Mouse (Mus musculus) CH12.LX (cell line): ENCODE measurements around the gene Exd1. TPM values are rescaled to one million over a fixed set of nuclear protein-coding genes. Genes with fewer than 3 reads are reported as not detected.

ENCODE experiments used
- DNase-seq: peaks from one replicate; pipeline ENCODE4 v3.0.0-alpha.2; 2013; ENCODE audit errors: extremely low read depth
- H3K27ac ChIP-seq: 2 replicates; pipeline ENCODE4 v1.5.1; 2012; ENCODE audit warnings: low read depth, mild to moderate bottlenecking, control low read depth, moderate library complexity; ENCODE audit not compliant: insufficient read depth
- H3K27me3 ChIP-seq: replicated peaks from 2 replicates; pipeline ENCODE3; 2012; ENCODE audit warnings: inconsistent platforms
- H3K36me3 ChIP-seq, 2 experiments: replicated peaks in 1 of 2; 2 replicates each; pipeline versions ENCODE3 to v1.6.1; 2012; ENCODE audit warnings: inconsistent platforms in 1 of 2, low read length in 1 of 2, mild to moderate bottlenecking in 1 of 2, mixed read lengths in 1 of 2, moderate library complexity in 1 of 2; ENCODE audit not compliant: control insufficient read depth in 1 of 2, insufficient read depth in 1 of 2
- H3K4me1 ChIP-seq, 2 experiments: 2 replicates each; pipeline ENCODE4 v1.6.1; 2012; ENCODE audit warnings: inconsistent platforms in 1 of 2, moderate library complexity in 1 of 2; ENCODE audit not compliant: insufficient read depth in 2 of 2, control insufficient read depth in 1 of 2
- H3K4me2 ChIP-seq: 2 replicates; pipeline ENCODE4 v1.6.1; 2012; ENCODE audit warnings: low read depth, mild to moderate bottlenecking, control low read depth; ENCODE audit not compliant: poor library complexity, insufficient read depth, severe bottlenecking
- H3K4me3 ChIP-seq, 3 experiments: fragments of 150-350 bp in 1 of 3; sonication (generic) in 1 of 3; replicated peaks in 1 of 3; 2 replicates each; pipeline versions ENCODE3 to v1.5.1; 2011 to 2012; ENCODE audit warnings: low read depth in 2 of 3, low read length in 2 of 3, mild to moderate bottlenecking in 2 of 3, moderate library complexity in 2 of 3, control low read depth in 1 of 3, improper control_type of control experiment in 1 of 3, inconsistent platforms in 1 of 3, mixed read lengths in 1 of 3; ENCODE audit not compliant: poor library complexity in 1 of 3
- H3K79me2 ChIP-seq: replicated peaks from 2 replicates; pipeline ENCODE4 v1.6.1; 2012; ENCODE audit warnings: mild to moderate bottlenecking, moderate library complexity; ENCODE audit not compliant: control insufficient read depth, poor library complexity, insufficient read depth, severe bottlenecking; ENCODE audit errors: extremely low read depth
- H3K9ac ChIP-seq: 2 replicates; pipeline ENCODE4 v1.6.1; 2012; ENCODE audit warnings: low read depth, mild to moderate bottlenecking, control low read depth, moderate library complexity; ENCODE audit not compliant: insufficient read depth
- H3K9me3 ChIP-seq: replicated peaks from 2 replicates; pipeline ENCODE3; 2012; ENCODE audit warnings: low read length, inconsistent platforms, mixed read lengths
- BHLHE40 ChIP-seq: IDR thresholded peaks from 2 replicates; pipeline ENCODE4 v1.6.1; 2011; ENCODE audit warnings: mild to moderate bottlenecking, low read depth, low read length, improper control_type of control experiment
- CHD1 ChIP-seq: IDR thresholded peaks from 2 replicates; pipeline ENCODE4 v1.6.1; 2012; ENCODE audit warnings: low read depth, low read length, improper control_type of control experiment, inconsistent platforms
- CHD2 ChIP-seq: IDR thresholded peaks from 2 replicates; pipeline ENCODE4 v1.6.1; 2011; ENCODE audit warnings: low read length, improper control_type of control experiment
- CTCF ChIP-seq, 2 experiments: IDR thresholded peaks in 1 of 2; conservative IDR thresholded peaks in 1 of 2; 2 replicates each; pipeline ENCODE4 v1.5.1; 2011 to 2012; ENCODE audit warnings: low read depth in 2 of 2, low read length in 2 of 2, improper control_type of control experiment in 1 of 2, inconsistent platforms in 1 of 2, mild to moderate bottlenecking in 1 of 2, moderate library complexity in 1 of 2
- E2F4 ChIP-seq: IDR thresholded peaks from 2 replicates; pipeline ENCODE4 v1.6.1; 2011; ENCODE audit warnings: low read depth, low read length, improper control_type of control experiment; ENCODE audit not compliant: insufficient replicate concordance
- ETS1 ChIP-seq: conservative IDR thresholded peaks from 2 replicates; pipeline ENCODE4 v1.6.1; 2012; ENCODE audit warnings: low read depth, mild to moderate bottlenecking, inconsistent platforms, low read length, improper control_type of control experiment, moderate library complexity
- IRF4 ChIP-seq: IDR thresholded peaks from 2 replicates; pipeline ENCODE4 v1.6.1; 2014; ENCODE audit warnings: low read depth, mild to moderate bottlenecking, inconsistent platforms, low read length, improper control_type of control experiment
- JUND ChIP-seq: conservative IDR thresholded peaks from 2 replicates; pipeline ENCODE4 v1.6.1; 2011; ENCODE audit warnings: low read depth, low read length, improper control_type of control experiment
- KAT2A ChIP-seq: IDR thresholded peaks from 2 replicates; pipeline ENCODE4 v1.6.1; 2012; ENCODE audit warnings: low read length, improper control_type of control experiment, inconsistent platforms; ENCODE audit not compliant: insufficient replicate concordance
- MEF2A ChIP-seq: IDR thresholded peaks from 2 replicates; pipeline ENCODE4 v1.6.1; 2014; ENCODE audit warnings: low read depth, mild to moderate bottlenecking, inconsistent platforms, low read length, improper control_type of control experiment, borderline replicate concordance
- NELFE ChIP-seq: IDR thresholded peaks from 2 replicates; pipeline ENCODE4 v1.6.1; 2011; ENCODE audit warnings: low read depth, low read length, improper control_type of control experiment
- SIN3A ChIP-seq: IDR thresholded peaks from 2 replicates; pipeline ENCODE4 v1.6.1; 2012; ENCODE audit warnings: low read length, improper control_type of control experiment, inconsistent platforms
- TBP ChIP-seq: conservative IDR thresholded peaks from 2 replicates; pipeline ENCODE4 v1.6.1; 2011; ENCODE audit warnings: low read depth, low read length, improper control_type of control experiment
- TCF12 ChIP-seq: IDR thresholded peaks from 2 replicates; pipeline ENCODE4 v1.6.1; 2014; ENCODE audit warnings: low read depth, mild to moderate bottlenecking, inconsistent platforms, low read length, improper control_type of control experiment
- UBTF ChIP-seq: IDR thresholded peaks from 2 replicates; pipeline ENCODE4 v1.6.1; 2012; ENCODE audit warnings: low read depth, mild to moderate bottlenecking, inconsistent platforms, low read length, improper control_type of control experiment, moderate library complexity
- USF1 ChIP-seq: IDR thresholded peaks from 2 replicates; pipeline ENCODE4 v1.6.1; 2014; ENCODE audit warnings: low read depth, mild to moderate bottlenecking, inconsistent platforms, low read length, improper control_type of control experiment
- ZMIZ1 ChIP-seq: IDR thresholded peaks from 2 replicates; pipeline ENCODE4 v1.6.1; 2012; ENCODE audit warnings: low read depth, mild to moderate bottlenecking, inconsistent platforms, low read length, improper control_type of control experiment
- ZNF384 ChIP-seq: IDR thresholded peaks from 2 replicates; pipeline ENCODE4 v1.6.1; 2012; ENCODE audit warnings: low read depth, low read length, improper control_type of control experiment, inconsistent platforms
- dilution Hi-C: fragments of 300-500 bp; cut with MboI; formaldehyde crosslinking; loops from 2 replicates; pipeline ENCODE4 v1.14.3; 2020; ENCODE audit warnings: low sequenced_read_pairs; ENCODE audit not compliant: extremely low pct_unique_long_range_greater_than_20kb, extremely low pct_ligation_motif_present
- in situ Hi-C: fragments of 300-500 bp; cut with MboI; formaldehyde crosslinking; loops from 3 replicates; pipeline ENCODE4 v1.14.3; 2019; ENCODE audit warnings: low sequenced_read_pairs, low pct_ligation_motif_present, low pct_unique_long_range_greater_than_20kb, mixed read lengths
- polyA plus RNA-seq: library from polyadenylated mRNA; unstranded; fragments of >175 nt; gene quantifications from 2 replicates; pipeline ENCODE4 v1.2.1, GENCODE M21; 2012; ENCODE audit warnings: low read depth; ENCODE audit not compliant: insufficient read length
- total RNA-seq, 2 experiments: library from RNA; depleted of rRNA; stranded (reverse); fragments of 300-350 nt in 1 of 2; fragments of >200 nt in 1 of 2; gene quantifications; 2 replicates each; pipeline ENCODE4 v1.2.3; 2012 to 2014

Gene Exd1
- total and polyA plus RNA-seq, 3 experiments: 0.17 to 0.39 (median 0.25) TPM

DNA sequence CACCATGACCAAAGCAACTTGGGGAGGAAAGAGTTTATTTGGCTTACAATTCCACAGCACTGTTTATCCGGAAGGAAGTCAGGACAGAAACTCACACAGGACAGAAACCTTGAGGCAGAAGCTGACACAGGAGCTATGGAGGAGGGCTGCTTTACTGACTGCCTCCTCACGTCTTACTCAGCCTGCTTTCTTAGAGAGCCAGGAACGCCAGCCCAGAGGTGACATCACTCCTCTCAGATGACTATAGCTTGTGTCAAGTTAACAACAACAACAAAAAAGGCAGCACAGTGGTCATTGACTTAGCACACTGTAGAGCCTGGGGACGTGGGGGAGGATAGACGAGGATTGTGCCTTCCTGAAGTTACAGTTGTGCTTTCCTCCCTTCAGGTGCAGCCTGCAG, 55.5 kb downstream of the Exd1 start:
- Histone ChIP-seq H3K4me1 (no peaks in the 10 kb centered on the region), H3K9ac (no peak overlapping the region), H3K79me2 (no peaks in the 10 kb centered on the region), H3K36me3 (no peaks in the 10 kb centered on the region), H3K27me3 (no peaks in the 10 kb centered on the region), H3K9me3 (no peaks in the 10 kb centered on the region), H3K27ac (no peak overlapping the region), H3K4me3 (no peak overlapping the region), H3K4me2 (no peak overlapping the region)
- no peak for TF ChIP-seq CHD2
- TF ChIP-seq NELFE: no peak
- no peak for TF ChIP-seq TBP
- no peak for TF ChIP-seq E2F4
- TF ChIP-seq IRF4: no peak
- TF ChIP-seq SIN3A: no peak
- no peak for TF ChIP-seq KAT2A
- TF ChIP-seq MEF2A: no peak
- no peak for TF ChIP-seq JUND
- no peak for TF ChIP-seq TCF12
- no peak for TF ChIP-seq ETS1
- no peak for TF ChIP-seq CTCF (conservative IDR thresholded peaks at IDR 0.05 in 1 of 2, IDR thresholded peaks at IDR 0.05 in 1 of 2; ENCODE audit: low read depth in 2 of 2, low read length in 2 of 2)
- TF ChIP-seq CHD1: no peak
- no peak for TF ChIP-seq UBTF
- TF ChIP-seq USF1: no peak
- TF ChIP-seq ZMIZ1: no peak
- DNase-seq: no peak
- in situ Hi-C loops (no loop called here), dilution Hi-C loops (no loop called here)

DNA sequence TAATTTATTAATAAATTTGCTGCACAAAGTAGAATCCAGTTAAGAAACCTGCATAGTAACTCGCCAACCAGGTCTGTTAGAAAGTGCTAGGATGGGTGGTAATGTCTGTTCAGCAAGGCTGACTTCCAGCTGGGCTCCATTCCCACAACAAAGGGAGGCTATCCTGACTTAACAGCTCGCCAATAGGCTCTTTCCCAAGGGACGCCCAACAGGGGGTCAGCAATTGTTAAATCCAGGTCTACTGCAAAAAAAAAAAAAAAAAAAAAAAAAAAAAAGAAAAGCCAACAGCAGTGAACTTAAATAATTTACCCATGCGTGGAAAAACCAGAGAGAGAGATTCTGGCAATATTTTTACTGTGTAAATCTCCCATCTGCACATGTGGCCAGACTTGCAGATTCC, 60.9 kb downstream of the Exd1 start:
- TF ChIP-seq ZNF384: 0 out of 2 replicates have a peak, but pooled peaks have one; percentile 10
- no peak for TF ChIP-seq BHLHE40
- Histone ChIP-seq H3K79me2 (no peaks in the 10 kb centered on the region), H3K4me3 (no peak overlapping the region), H3K36me3 (no peaks in the 10 kb centered on the region), H3K9me3 (no peaks in the 10 kb centered on the region), H3K27me3 (no peaks in the 10 kb centered on the region), H3K4me1 (no peaks in the 10 kb centered on the region), H3K4me2 (no peak overlapping the region), H3K27ac (no peak overlapping the region), H3K9ac (no peak overlapping the region)
- DNase-seq: no peak
- in situ Hi-C loops: no loop called here
- dilution Hi-C loops: no loop called here
